Mouse (Mus musculus) MEL (cell line): ENCODE data around the gene Pacsin2. TPM values are rescaled to one million over a fixed set of nuclear protein-coding genes. Genes with fewer than 3 reads are reported as not detected.

ENCODE experiments used
- DNase-seq: peaks from one replicate; pipeline ENCODE4 v3.0.0; 2011; ENCODE audit warnings: low read depth, low spot score
- H3K27ac ChIP-seq: 2 replicates; pipeline ENCODE4 v1.5.1; 2012; ENCODE audit warnings: low read depth, mild to moderate bottlenecking, control low read depth, low read length, moderate library complexity; ENCODE audit not compliant: control insufficient read depth
- H3K27me3 ChIP-seq, 2 experiments: fragments of 150-350 bp in 1 of 2; sonication (generic) in 1 of 2; 2 replicates each; pipeline ENCODE4 v1.6.1; 2012; ENCODE audit warnings: low read length in 2 of 2, mild to moderate bottlenecking in 2 of 2, improper control_type of control experiment in 1 of 2, moderate library complexity in 1 of 2; ENCODE audit not compliant: insufficient read depth in 2 of 2, control insufficient read depth in 1 of 2
- H3K36me3 ChIP-seq, 2 experiments: 2 replicates each; pipeline ENCODE4 v1.6.1; 2012 to 2014; ENCODE audit warnings: low read length in 2 of 2, improper control_type of control experiment in 1 of 2, inconsistent platforms in 1 of 2, mild to moderate bottlenecking in 1 of 2; ENCODE audit not compliant: insufficient read depth in 2 of 2, control insufficient read depth in 1 of 2
- H3K4me1 ChIP-seq, 2 experiments: fragments of 150-350 bp in 1 of 2; sonication (generic) in 1 of 2; 2 replicates each; pipeline ENCODE4 v1.6.1; 2012; ENCODE audit warnings: low read length in 2 of 2, improper control_type of control experiment in 1 of 2, mild to moderate bottlenecking in 1 of 2; ENCODE audit not compliant: insufficient read depth in 2 of 2, control insufficient read depth in 1 of 2
- H3K4me3 ChIP-seq, 2 experiments: fragments of 150-350 bp in 1 of 2; sonication (generic) in 1 of 2; 2 replicates each; pipeline ENCODE4 v1.5.1; 2012; ENCODE audit warnings: low read depth in 2 of 2, low read length in 2 of 2, mild to moderate bottlenecking in 2 of 2, moderate library complexity in 2 of 2, control low read depth in 1 of 2, improper control_type of control experiment in 1 of 2; ENCODE audit not compliant: control insufficient read depth in 1 of 2, insufficient read depth in 1 of 2
- H3K79me2 ChIP-seq: 2 replicates; pipeline ENCODE4 v1.6.1; 2012; ENCODE audit warnings: mild to moderate bottlenecking, low read length, moderate library complexity; ENCODE audit not compliant: control insufficient read depth, poor library complexity, insufficient read depth
- H3K9ac ChIP-seq: 2 replicates; pipeline ENCODE4 v1.6.1; 2012; ENCODE audit warnings: low read depth, mild to moderate bottlenecking, control low read depth, low read length, moderate library complexity; ENCODE audit not compliant: control insufficient read depth, poor library complexity, severe bottlenecking
- H3K9me3 ChIP-seq: fragments of 150-350 bp; sonication (generic); replicated peaks from 2 replicates; pipeline ENCODE4 v1.6.1; 2012; ENCODE audit warnings: mild to moderate bottlenecking, low read length, improper control_type of control experiment, moderate library complexity; ENCODE audit not compliant: insufficient read depth
- BHLHE40 ChIP-seq: IDR thresholded peaks from 2 replicates; pipeline ENCODE4 v1.6.1; 2012; ENCODE audit warnings: low read depth, mild to moderate bottlenecking, inconsistent platforms, low read length, improper control_type of control experiment, borderline replicate concordance
- CHD2 ChIP-seq: IDR thresholded peaks from 2 replicates; pipeline ENCODE4 v1.6.1; 2011; ENCODE audit warnings: low read length, improper control_type of control experiment
- EP300 ChIP-seq, 2 experiments: IDR thresholded peaks; 2 replicates each; pipeline ENCODE4 v1.6.1; 2011; ENCODE audit warnings: improper control_type of control experiment in 2 of 2, low read length in 2 of 2, low read depth in 1 of 2, mild to moderate bottlenecking in 1 of 2
- ETS1 ChIP-seq: IDR thresholded peaks from 2 replicates; pipeline ENCODE4 v1.6.1; 2012; ENCODE audit warnings: low read depth, mild to moderate bottlenecking, inconsistent platforms, low read length, improper control_type of control experiment, moderate library complexity
- GABPA ChIP-seq: IDR thresholded peaks from 2 replicates; pipeline ENCODE4 v1.6.1; 2012; ENCODE audit warnings: low read depth, mild to moderate bottlenecking, inconsistent platforms, low read length, improper control_type of control experiment, moderate library complexity
- GATA1 ChIP-seq: IDR thresholded peaks from 2 replicates; pipeline ENCODE4 v1.6.1; 2011; ENCODE audit warnings: low read depth, low read length, improper control_type of control experiment
- HCFC1 ChIP-seq: IDR thresholded peaks from 2 replicates; pipeline ENCODE4 v1.6.1; 2012; ENCODE audit warnings: low read depth, mild to moderate bottlenecking, inconsistent platforms, low read length, improper control_type of control experiment, moderate library complexity
- JUND ChIP-seq: IDR thresholded peaks from 2 replicates; pipeline ENCODE4 v1.6.1; 2011; ENCODE audit warnings: low read depth, mild to moderate bottlenecking, improper control_type of control experiment, low read length
- MAFK ChIP-seq: IDR thresholded peaks from 2 replicates; pipeline ENCODE4 v1.6.1; 2011; ENCODE audit warnings: low read depth, mild to moderate bottlenecking, low read length, improper control_type of control experiment, borderline replicate concordance
- MXI1 ChIP-seq: IDR thresholded peaks from 2 replicates; pipeline ENCODE4 v1.6.1; 2011; ENCODE audit warnings: mild to moderate bottlenecking, low read depth, low read length, improper control_type of control experiment
- NRF1 ChIP-seq: IDR thresholded peaks from 2 replicates; pipeline ENCODE4 v1.6.1; 2014; ENCODE audit warnings: low read depth, mild to moderate bottlenecking, inconsistent platforms, low read length, improper control_type of control experiment, moderate library complexity; ENCODE audit not compliant: poor library complexity, insufficient read depth, severe bottlenecking
- POLR2AphosphoS2 ChIP-seq: IDR thresholded peaks from 2 replicates; pipeline ENCODE4 v1.6.1; 2011; ENCODE audit warnings: low read length, improper control_type of control experiment
- RAD21 ChIP-seq: IDR thresholded peaks from 2 replicates; pipeline ENCODE4 v1.6.1; 2011; ENCODE audit warnings: mild to moderate bottlenecking, low read depth, low read length, improper control_type of control experiment
- SIN3A ChIP-seq: IDR thresholded peaks from 2 replicates; pipeline ENCODE4 v1.6.1; 2012; ENCODE audit warnings: low read length, improper control_type of control experiment, inconsistent platforms
- TAL1 ChIP-seq: IDR thresholded peaks from 2 replicates; pipeline ENCODE4 v1.6.1; 2012; ENCODE audit warnings: mild to moderate bottlenecking, inconsistent platforms, low read length, moderate library complexity, mixed read lengths
- USF1 ChIP-seq: IDR thresholded peaks from 2 replicates; pipeline ENCODE4 v1.6.1; 2014; ENCODE audit warnings: low read depth, mild to moderate bottlenecking, inconsistent platforms, low read length, improper control_type of control experiment, moderate library complexity
- USF2 ChIP-seq, 2 experiments: IDR thresholded peaks; 2 replicates each; pipeline ENCODE4 v1.6.1; 2011 to 2012; ENCODE audit warnings: improper control_type of control experiment in 2 of 2, low read length in 2 of 2, borderline replicate concordance in 1 of 2, inconsistent platforms in 1 of 2, low read depth in 1 of 2, mild to moderate bottlenecking in 1 of 2; ENCODE audit not compliant: insufficient read depth in 1 of 2
- ZMIZ1 ChIP-seq: IDR thresholded peaks from 2 replicates; pipeline ENCODE4 v1.6.1; 2012; ENCODE audit warnings: low read depth, mild to moderate bottlenecking, inconsistent platforms, low read length, improper control_type of control experiment, moderate library complexity
- ZNF384 ChIP-seq: IDR thresholded peaks from 2 replicates; pipeline ENCODE4 v1.6.1; 2012; ENCODE audit warnings: low read depth, mild to moderate bottlenecking, inconsistent platforms, low read length, improper control_type of control experiment
- polyA plus RNA-seq, 2 experiments: library from polyadenylated mRNA; stranded (reverse) in 1 of 2; unstranded in 1 of 2; fragments of >175 nt in 1 of 2; fragments of >200 nt in 1 of 2; gene quantifications; 2 replicates each; pipeline versions ENCODE4 v1.2.1 to v1.2.4; 2012; ENCODE audit warnings: low replicate concordance in 2 of 2, low read depth in 1 of 2; ENCODE audit not compliant: insufficient read length in 2 of 2, insufficient read depth in 1 of 2, missing spikeins in 1 of 2
- total RNA-seq: library from RNA; depleted of rRNA; stranded (reverse); fragments of 300-350 nt; gene quantifications from 2 replicates; pipeline ENCODE4 v1.2.3, GENCODE M21; 2012

The Pacsin2 gene
- total and polyA plus RNA-seq, 3 experiments = 58.7 to 425 (median 103) TPM

GRCm38 (mm10) chr15:83338908-83339307 is 125.5 kb downstream of the Pacsin2 start:
- DNase-seq = no peak
- Histone ChIP-seq H3K4me1 (no peaks in the 10 kb centered on the region), H3K27me3 (no peaks in the 10 kb centered on the region), H3K27ac (no peak overlapping the region), H3K9me3 (no peaks in the 10 kb centered on the region), H3K9ac (no peak overlapping the region), H3K79me2 (no peaks in the 10 kb centered on the region), H3K4me3 (no peak overlapping the region), H3K36me3 (no peaks in the 10 kb centered on the region)
- TF ChIP-seq JUND (no peak), ZMIZ1 (no peak), TAL1 (no peak), MXI1 (no peak), EP300 (IDR thresholded peaks at IDR 0.05; ENCODE audit: low read depth in 1 of 2, low read length in 2 of 2) (no peak), CHD2 (no peak), SIN3A (no peak), HCFC1 (no peak), GABPA (no peak)

- Histone ChIP-seq H3K27me3 (no peaks in the 10 kb centered on the region), H3K4me3 (no peak overlapping the region), H3K79me2 (no peaks in the 10 kb centered on the region), H3K27ac (no peak overlapping the region), H3K4me1 (no peaks in the 10 kb centered on the region), H3K9ac (no peak overlapping the region), H3K36me3 (no peaks in the 10 kb centered on the region), H3K9me3 (no peaks in the 10 kb centered on the region)
- no peak for DNase-seq
- TF ChIP-seq ZMIZ1 (no peak), MXI1 (no peak), GABPA (no peak), ZNF384 (no peak), RAD21 (no peak), GATA1 (no peak), POLR2AphosphoS2 (no peak), HCFC1 (no peak), USF1 (no peak), JUND (no peak), ETS1 (no peak), BHLHE40 (no peak), USF2 (IDR thresholded peaks at IDR 0.05; ENCODE audit: borderline replicate concordance in 1 of 2, insufficient read depth in 1 of 2, low read depth in 1 of 2, low read length in 2 of 2) (no peak), NRF1 (no peak), MAFK (no peak)
These were observed 126.2 kb downstream of the Pacsin2 start for GRCm38 (mm10) chr15:83337903-83338870.
